Mouse (Mus musculus) heart, postnatal 36 days (tissue): ENCODE measurements around the gene Arhgap10. TPM values are rescaled to one million over a fixed set of nuclear protein-coding genes. Genes with fewer than 3 reads are reported as not detected.
"Not testable (repeated sequence)": the region's sequence is repeated elsewhere in the genome, so short reads cannot be mapped to it uniquely, and the experiment has no call there.

Experiments used
- DNase-seq, 2 experiments: peaks; one replicate each; pipeline ENCODE4 v3.0.0; 2021 to 2022
- intact Hi-C: fragments of 180-260 bp; cut with DNase I; formaldehyde crosslinking; loops from one replicate; pipeline ENCODE4 v1.15.1; 2025
- total RNA-seq, 2 experiments: library from RNA; stranded (reverse); gene quantifications; 2 replicates each; pipeline ENCODE4 v1.2.3; 2021

Arhgap10 gene
- total RNA-seq, 2 experiments from 2014 or later: 56.4 to 61.9 TPM

DNA sequence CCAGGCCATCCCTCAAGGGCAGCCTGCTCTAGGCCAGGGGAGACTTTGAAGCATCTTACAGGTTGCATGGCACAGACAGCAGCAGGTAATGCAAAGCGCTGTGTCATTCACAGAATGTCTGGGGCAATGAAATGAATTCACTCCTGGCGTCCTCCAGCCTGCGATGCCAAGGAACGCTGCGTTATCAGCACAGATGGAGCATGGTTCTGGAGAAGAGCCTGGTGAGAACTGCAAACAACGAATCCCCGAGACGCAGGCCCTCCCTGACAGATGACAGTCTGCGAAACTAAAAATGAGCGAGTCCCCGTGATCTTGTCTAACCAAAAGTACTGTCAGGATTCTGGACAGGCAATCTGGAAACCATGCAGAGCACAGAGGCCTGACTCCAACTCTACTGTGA, 153.3 kb downstream of the Arhgap10 start:
- intact Hi-C loops: no loop called here

DNA sequence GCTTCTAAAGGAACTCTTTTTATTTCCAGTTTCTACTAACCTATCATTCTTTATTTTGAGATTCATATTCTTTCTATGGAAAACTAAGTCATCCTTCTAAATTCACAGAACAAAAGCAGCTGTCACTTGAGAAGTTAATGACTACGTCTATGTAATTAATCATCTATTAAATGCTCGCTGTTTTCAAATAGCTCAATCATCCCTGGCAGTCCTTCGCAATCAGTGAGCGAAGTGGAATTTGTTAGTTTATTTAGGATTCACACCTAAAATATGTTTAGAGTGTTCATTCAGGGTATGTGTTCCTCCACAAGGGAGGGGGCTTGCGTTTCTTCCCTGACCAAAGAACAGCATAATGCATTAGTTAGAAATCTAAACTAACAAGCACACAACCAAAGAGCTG, 156.9 kb downstream of the Arhgap10 start:
- no peak for DNase-seq
- intact Hi-C loops: no loop called here

More for the DNA sequence above, 153.3 kb downstream of the Arhgap10 start:
- peak in 1 of 2 experiments; percentile 17 for DNase-seq

DNA sequence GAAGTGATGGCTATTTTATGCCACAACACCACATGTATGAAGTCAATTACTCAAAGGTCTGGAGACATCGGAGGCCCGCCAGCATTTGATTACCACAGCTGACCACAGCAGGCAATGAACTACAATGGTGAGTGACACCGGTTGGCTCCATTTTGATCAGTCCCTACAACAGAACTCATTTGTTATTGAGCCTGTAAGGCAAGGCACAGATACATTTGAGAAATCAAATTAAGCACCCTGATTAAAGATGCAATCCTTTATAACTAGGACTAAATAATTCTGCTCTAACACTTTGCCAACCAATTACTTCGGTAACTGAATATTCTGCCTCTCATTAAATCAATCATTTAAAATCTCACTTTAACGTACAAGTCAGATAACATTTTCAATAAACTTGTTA, 157.3 kb downstream of the Arhgap10 start:
- intact Hi-C loops: no loop called here
- DNase-seq: no peak

DNA sequence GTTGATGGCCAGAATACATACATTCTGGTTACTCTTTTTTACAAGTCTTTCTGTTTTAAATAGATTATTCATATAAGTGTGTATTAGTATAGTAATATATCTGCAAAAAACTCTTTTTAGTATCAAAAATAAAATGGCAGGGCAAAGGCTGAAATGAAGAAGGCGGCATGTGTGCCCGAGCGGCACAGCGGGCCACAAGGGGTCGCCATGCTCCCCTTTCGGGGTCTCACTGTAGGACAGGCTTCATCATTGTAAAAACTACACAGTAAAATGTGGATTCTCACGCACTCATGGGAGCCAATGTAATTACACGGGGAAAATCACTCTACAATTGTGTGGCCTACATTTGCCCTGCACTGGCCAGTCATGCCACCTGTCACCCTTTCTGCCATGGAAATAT, 160.6 kb downstream of the Arhgap10 start:
- DNase-seq: no peak
- intact Hi-C loops: no loop called here

DNA sequence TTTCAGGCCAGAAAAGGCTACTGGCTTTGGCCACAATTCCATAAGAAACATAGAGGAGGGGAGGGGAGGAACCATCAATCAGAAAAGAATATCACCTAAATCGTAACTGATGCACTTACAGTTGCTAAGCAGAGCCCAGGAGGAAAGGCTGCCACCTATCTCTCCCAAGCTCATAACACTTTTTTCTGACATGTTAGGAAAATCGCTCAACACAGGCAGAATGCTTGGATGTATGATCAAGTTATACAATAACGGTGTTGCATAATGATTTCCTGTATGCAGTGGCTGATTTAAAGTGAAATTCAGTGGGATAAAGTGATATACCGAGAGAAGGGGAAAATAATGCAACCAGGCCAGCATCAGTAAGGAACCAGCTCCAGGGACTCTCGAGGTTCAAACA, 162.4 kb downstream of the Arhgap10 start:
- DNase-seq: no peak
- intact Hi-C loops: no loop called here

DNA sequence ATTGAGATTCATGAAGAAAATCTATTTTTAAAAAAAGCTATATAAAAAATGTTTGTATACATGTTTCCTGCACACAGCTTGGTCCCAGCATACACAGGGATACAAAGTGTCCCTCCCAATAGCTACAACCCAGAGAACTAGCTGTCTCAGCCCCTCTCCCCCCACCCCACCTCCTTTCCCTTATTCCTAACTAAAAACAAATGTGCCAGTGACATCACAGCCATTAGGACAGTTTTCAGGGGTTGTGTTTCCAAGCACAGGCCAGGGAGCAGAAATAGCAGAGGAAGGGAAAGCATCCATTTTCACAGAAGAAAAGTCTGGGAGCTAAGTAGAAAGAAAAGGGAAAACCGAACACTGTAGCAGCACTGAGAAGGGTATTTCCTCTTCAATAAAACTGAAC, 163.6 kb downstream of the Arhgap10 start:
- DNase-seq: no peak
- intact Hi-C loops: no loop called here

DNA sequence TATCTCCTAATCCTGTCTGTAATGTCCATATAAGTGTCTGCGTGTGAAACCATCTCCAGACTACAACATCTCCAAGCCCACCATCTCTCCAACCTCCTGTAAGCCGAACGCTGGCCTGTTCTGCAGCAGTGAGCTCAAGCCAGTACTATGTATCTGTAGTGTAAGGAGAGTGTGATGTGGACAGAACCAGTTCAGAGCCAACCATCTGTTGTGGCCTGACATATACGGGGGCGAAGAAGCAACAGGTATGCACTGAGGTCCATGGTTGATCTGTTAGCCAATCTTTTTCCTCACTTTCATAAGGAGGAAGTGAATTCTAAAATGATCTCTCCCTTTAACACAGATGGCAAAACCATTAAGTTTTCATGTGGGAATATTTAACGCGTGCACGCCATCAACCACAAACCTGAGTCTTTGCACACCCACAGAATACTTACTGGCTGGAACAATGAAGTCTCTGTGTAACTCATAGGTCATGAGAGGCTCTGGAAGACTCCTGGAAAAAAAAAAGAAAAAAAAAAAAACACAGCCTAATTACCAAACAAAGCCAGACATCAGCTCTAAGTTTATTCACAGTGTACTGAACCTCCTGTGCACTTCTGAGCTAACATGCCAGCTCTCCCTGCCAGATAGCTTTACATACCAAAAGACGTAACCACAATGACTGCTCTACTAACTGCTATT, 166.4 kb downstream of the Arhgap10 start:
- intact Hi-C loops: no loop called here

DNA sequence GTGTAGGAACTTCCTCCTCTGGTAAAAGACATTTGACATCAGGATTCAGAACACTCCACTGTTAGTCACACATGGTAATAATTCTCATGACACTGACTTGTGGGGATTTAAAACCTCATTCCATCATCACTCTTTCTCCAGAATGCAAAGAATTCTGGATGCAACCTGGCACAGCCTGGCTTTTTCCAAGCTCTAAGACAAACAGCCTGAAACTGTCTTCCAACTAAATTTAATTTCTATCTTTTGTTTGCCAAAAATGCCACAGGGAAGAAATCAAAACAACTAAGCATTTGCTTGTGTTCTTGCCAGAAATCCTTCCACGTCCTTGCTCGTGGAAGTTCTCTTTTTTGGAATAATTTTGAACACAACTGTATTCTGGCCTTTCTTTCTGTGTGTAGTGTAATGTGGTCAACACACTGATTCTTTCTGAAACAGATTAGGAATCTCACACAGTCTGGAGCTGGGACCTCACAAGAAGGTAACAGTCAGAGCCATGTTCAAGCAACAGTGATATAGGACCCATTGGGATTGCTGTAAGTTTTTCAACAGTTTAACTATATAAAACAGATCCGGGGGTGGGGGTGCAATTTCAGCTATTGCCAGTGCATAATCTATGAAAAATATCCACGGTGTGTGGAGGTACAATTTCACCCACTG, 167.5 kb downstream of the Arhgap10 start:
- no peak for DNase-seq
- intact Hi-C loops: no loop called here

More for the DNA sequence above, 166.4 kb downstream of the Arhgap10 start:
- no peak for DNase-seq

DNA sequence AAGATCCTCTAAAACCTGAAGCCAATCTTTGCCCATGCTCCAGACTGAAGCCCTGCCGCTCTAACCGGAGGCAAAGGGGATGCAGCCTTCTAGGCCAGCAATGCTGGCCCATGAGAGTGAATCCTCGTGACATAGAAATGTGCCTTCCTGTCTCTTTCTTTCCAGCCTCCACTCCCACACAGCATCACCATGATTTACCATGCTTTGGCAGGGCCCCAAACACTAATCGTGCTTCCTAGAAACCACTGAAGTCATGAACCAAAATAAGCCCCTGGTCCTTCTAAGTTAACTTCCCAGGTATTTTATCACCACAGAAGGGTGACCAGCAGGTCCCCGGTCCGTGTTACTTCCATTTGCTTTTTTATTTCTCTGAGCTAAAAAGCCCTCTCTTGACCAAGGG, 173.8 kb downstream of the Arhgap10 start:
- no peak for DNase-seq
- intact Hi-C loops: loop anchor here (10.0 kb wide), 1 partner anchor 189 kb away; no protein-coding TSS in a partner anchor

DNA sequence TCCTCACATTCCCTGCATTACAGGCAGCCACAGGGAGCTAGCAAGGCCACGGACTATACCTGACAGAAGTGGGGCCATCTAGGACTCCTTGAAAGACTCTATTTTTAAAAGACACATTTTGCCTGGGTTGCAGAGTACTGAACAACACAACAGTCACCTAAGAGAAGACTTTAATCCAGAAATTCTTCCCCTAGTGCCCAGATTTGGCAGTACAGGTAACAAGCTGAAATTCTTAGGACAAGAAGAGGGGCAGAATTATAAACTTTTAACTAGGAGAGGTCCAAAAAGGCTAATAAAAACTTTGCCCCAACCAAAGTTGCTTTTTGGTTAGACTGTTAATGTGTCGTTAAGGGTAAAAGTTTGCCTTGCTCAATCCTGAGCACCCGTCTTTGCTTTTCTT, 174.4 kb downstream of the Arhgap10 start:
- intact Hi-C loops: loop anchor here (10.0 kb wide), 1 partner anchor 189 kb away; no protein-coding TSS in a partner anchor

DNA sequence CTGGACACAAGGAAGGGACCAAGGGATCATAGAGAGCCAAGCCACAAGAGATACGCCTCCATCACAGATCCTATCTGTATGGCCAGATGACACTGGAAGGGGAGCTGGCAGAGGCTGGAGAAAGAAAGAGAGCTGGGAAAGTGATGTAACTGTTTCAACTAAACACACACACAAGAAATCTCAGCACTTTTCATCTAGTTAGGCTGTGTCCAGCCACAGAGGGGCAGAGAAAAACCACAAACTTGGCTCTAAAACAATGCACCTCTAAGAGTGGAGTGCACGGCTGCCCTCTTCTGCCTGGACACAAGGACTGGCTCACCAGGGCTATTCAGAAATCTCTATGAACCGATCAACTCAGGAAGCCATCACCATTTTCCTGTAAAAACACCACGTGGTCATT, 175.6 kb downstream of the Arhgap10 start:
- no peak for DNase-seq
- intact Hi-C loops: loop anchor here (10.0 kb wide), 1 partner anchor 187 kb away; no protein-coding TSS in a partner anchor

More for the DNA sequence above, 174.4 kb downstream of the Arhgap10 start:
- no peak for DNase-seq

DNA sequence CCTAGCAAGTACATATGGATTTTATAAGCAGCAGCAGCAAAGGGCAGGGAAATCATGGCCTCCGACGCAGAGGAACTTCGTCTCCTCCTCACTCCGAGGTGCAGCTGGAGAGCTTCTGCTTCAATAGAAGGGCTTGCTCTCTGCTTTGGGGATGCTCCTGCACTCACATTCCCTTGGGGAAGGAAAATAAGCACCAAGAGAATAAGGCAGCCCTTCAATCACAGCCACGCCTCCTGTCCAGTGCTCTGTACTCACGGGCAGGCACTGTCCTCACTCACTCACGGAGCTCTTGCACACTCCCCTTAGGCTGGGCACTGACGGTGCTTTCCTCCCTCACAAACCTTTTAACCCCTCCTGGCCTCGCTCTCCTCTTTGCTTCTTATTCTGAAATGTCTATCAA, 176.4 kb downstream of the Arhgap10 start:
- DNase-seq: no peak
- intact Hi-C loops: loop anchor here (10.0 kb wide), 1 partner anchor 187 kb away; no protein-coding TSS in a partner anchor

DNA sequence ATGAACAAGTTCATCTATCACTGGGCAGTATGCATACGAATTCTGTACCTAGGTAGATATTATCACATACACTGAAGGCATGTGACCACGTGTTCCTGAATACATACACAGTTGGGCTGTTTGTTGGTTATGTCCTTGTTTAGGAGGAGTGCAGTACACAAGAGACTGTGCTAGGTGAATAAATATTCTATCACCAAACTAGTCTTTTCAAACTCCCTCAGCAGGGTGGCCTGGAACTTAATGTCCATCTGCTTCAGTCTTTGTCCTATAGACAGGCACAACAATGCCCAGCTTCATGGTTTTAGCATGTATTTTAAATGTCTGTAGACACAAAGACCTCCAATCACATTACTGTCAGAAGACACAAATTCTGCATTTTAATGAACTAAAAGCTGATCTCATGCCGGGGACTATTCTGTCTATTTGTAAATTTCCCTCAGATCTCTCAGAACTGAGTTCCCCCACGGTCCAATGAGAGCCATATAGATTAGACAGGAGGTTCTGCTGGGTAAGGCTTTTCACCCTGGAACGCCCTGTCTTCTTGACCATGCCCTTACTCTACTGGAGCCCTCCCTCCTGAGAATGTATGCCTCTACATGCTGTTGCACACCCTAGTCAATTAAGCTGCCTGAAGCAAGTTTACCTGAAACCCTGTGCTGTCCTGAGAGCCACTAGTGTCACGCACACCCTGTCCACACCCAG, 177.6 kb downstream of the Arhgap10 start:
- DNase-seq: no peak
- intact Hi-C loops: loop anchor here (10.0 kb wide), 1 partner anchor 185 kb away; no protein-coding TSS in a partner anchor

DNA sequence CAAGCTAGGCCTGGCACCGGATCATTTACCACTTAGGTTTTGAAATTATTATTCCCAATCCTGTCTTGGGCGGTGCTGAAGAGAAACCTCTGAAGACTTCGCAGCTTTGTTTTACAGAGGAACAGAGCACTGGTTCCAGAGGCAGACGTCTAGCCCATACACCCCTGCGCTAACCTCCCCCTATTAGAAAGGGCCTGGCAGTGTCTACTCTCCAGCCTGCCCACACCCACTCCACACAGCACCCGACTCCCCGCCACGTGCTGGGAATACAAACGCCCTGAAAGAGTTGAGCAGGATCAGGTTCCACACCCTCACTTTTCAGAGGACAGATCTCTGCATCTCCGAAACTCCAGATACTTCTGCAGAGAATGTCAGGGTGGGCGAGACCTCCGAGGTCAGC, 180.5 kb downstream of the Arhgap10 start:
- intact Hi-C loops: no loop called here
- DNase-seq: no peak

DNA sequence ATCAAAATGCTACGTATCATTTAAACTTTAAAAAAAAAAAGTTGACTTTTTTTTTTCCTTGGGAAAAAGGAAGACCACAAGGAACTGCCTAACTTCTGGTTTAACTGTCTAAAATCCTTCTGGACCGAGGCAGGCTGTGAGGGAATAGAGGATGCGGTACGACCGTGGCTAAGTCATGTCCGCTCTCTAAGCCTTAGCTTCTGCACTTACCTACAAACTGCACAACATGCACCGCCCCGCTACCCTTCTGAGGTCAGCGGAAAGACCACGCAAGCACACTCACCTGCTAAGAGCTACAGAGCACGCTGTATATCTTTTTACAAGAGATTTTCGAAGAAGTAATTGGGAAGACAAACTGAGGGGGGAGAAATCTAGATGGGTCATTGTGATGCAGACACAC, 186.6 kb downstream of the Arhgap10 start:
- intact Hi-C loops: no loop called here
- no peak for DNase-seq

DNA sequence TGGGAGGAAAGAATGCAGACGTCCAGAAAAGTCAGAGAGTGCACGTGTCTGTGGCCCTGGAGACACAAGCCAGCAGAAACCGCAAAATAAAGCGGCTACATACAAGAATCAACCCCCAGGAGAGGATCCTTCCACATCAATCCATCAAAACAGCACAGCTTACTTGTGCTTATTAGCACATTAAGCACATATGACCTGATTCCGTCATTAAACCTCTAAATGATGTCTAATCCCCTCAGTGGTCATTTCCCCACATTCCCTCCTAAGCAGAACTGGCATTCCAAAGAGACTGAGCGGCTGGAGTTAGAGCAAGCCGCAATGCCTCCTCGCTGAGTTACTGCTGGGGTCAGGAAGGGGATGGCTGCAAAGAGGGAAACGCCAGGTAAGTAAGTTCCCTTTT, 187.4 kb downstream of the Arhgap10 start:
- no peak for DNase-seq

DNA sequence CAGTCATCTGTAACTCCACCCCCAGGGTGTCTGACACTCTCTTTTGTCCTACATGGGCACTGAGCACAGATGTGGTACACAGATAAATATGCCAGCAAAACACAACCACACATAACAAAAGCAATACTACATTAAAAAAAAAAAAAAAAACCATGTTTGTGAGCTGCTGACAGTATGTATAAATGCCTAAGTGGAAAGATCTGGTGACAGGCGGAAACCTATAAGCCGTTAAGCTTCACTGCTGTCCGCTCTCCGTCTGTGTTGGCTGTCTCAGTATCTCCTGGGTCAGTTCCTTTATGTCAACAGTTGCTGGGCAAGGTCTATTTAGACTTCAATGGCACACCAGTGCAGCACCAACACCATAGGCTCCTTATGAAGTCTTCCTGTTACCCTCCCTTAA, 188.0 kb downstream of the Arhgap10 start:
- intact Hi-C loops: no loop called here
- DNase-seq: no peak

More for the DNA sequence above, 187.4 kb downstream of the Arhgap10 start:
- intact Hi-C loops: no loop called here

DNA sequence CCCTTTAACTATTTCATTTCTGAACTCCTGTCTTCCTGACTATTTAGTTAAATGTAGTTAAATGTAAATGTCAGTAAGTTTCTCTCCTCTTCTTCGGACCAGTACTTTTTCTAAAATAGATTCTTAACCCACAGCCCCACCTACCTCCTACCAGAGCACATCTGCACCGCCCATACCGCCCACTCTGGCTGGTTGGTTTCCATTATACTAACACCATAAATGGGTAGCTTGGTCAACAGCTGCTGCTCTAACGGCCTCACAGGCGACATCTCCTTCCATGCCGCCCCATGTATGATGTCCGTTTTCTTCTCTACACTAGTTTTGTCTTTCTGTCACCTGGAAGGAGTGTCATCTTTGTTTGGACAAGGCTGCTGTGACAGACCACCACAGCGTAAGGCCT, 189.3 kb downstream of the Arhgap10 start:
- DNase-seq: no peak
- intact Hi-C loops: no loop called here

DNA sequence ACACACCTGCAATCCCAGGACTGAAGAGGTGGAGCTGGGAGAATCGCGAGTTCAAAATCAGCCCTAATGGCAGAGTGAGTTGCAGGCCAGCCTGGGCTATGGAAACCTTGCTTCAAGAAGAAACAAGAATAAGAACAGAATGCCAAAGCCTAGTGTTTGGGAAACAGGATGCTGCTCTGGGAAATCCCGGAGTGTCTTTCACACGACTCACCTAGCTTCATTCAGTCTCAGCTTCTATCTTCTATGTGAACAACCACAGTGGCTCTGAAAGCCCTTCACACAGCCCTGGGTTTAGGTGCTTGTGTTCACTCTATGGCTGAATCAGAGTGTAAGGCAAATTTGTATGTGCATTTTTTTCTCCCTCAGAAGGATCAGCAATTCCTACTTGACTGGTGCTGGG, 190.4 kb downstream of the Arhgap10 start:
- intact Hi-C loops: no loop called here
- DNase-seq: no peak

DNA sequence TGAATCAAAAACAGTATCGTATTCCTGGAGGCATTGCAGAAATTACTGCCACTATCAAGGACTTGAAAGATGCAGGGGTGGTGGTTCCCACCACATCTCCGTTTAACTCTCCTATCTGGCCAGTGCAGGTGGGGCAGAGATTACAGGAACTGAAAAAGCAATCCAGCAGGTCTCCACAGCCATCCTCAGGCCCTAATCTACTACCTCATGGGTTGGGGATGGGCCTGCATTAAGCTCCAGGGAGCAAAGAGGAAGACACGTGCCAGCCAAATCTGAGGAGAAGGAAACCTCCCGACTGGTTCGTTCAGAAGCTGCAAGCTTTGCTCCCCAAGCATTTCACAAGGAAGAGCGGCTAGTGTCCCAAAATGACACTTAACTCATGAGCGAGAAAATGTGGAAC, 195.0 kb downstream of the Arhgap10 start:
- DNase-seq, intact Hi-C loops: not testable (repeated sequence)

DNA sequence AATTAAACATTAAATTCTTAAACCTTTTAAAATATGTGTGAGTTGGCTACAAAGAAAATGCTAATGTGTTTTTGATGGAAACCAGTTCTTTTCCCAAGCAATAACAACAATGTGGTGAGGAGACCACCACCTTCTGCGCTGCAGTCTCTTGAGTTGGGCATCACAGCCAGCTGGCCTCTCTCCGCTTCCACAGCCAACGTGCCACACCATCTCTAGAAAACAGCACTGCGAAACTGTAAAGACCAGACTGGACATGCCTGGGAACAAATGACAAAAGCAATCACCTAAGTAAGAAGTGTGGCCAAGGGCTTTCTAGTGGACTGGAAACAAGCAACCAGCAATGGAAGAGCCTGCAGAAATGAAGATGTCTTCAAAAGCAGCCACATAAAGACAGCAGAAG, 195.9 kb downstream of the Arhgap10 start:
- intact Hi-C loops: no loop called here
- DNase-seq: no peak
